Mouse (Mus musculus) testis, postnatal 10 days (tissue): ENCODE measurements around the gene Dmrtc1c2.
"Not testable (repeated sequence)": the region's sequence is repeated elsewhere in the genome, so short reads cannot be mapped to it uniquely, and the experiment has no call there.

ENCODE experiments used
- DNase-seq: peaks from one replicate; pipeline ENCODE4 v3.0.0; 2021; ENCODE audit warnings: low spot score

Dmrtc1c2 gene

DNA sequence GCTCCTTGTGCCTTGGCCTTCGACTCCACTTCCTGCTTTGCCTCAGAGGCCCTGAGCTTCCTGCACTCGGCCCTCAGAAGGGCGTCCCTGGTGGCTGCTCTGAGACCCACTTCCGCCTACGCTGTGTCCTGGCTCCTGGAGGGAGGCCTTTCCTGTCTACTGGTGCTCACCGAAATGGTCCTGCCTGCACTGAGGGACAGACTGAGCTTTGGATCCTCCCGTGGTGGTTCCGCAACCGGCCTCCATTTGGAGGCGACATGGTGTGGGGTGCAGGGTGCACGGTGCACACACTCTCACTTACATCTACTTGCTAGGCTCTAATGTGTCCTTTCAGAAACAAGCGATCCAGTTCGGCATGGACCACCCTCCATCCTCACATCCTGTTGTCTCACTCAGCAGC, at the start of gene Dmrtc1c2:
Gene Dmrtc1c2, minus strand, starts transcription at position 101 of the 400 bp plus-strand sequence.
- not testable (repeated sequence) for DNase-seq

GRCm38 (mm10) chrX:102867871-102868270, 13.5 kb upstream of the Dmrtc1c2 start, which contains the start of gene 1700031F05Rik:
Gene 1700031F05Rik, minus strand, starts transcription at chrX:102867971.
- DNase-seq = no peak

DNA sequence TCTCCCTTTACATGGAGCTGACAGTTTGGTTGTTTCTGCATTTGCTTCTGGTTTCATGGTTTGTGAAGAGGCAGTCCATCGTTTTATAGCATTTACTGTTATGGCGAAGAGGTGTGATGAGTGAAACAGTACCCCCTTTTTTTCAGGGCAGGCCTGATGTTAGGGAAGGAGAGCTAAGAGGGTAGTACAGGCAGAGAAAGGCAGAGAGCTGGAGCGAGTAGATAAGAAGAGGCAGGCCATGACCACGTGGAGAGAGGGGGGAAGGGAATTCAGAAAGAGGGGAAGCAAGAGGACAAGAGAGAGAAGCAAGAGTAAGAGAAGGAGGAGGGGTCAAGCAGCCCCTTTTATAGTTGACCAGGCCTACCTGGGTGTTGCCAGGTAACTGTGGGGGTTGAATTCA, 42.1 kb downstream of the Dmrtc1c2 start:
- DNase-seq = no peak

GRCm38 (mm10) chrX:102802663-102803062, 51.8 kb downstream of the Dmrtc1c2 start, which contains the start of gene Dmrtc1c1:
Gene Dmrtc1c1, plus strand, starts transcription at chrX:102802963.
- DNase-seq = not testable (repeated sequence)
